Mouse (Mus musculus) left cerebral cortex, postnatal 4 days (tissue): ENCODE data around the gene Gm2012. TPM values are rescaled to one million over a fixed set of nuclear protein-coding genes. Genes with fewer than 3 reads are reported as not detected.
"Not testable (repeated sequence)": the region's sequence is repeated elsewhere in the genome, so short reads cannot be mapped to it uniquely, and the experiment has no call there.

ENCODE experiments used
- DNase-seq: peaks from one replicate; pipeline ENCODE4 v3.0.0-alpha.2; 2022
- intact Hi-C: fragments of 180-260 bp; cut with DNase I; formaldehyde crosslinking; loops from one replicate; pipeline ENCODE4 v1.15.1; 2025
- microRNA-seq: library from miRNA; unstranded; fragments of <30 nt; microRNA quantifications from one replicate; pipeline ENCODE4 v1.2.0, GENCODE M21; 2022
- total RNA-seq, 2 experiments: library from RNA; stranded (reverse); gene quantifications; 2 replicates each; pipeline ENCODE4 v1.2.3; 2021

The Gm2012 gene
- total RNA-seq, result not detected

DNA sequence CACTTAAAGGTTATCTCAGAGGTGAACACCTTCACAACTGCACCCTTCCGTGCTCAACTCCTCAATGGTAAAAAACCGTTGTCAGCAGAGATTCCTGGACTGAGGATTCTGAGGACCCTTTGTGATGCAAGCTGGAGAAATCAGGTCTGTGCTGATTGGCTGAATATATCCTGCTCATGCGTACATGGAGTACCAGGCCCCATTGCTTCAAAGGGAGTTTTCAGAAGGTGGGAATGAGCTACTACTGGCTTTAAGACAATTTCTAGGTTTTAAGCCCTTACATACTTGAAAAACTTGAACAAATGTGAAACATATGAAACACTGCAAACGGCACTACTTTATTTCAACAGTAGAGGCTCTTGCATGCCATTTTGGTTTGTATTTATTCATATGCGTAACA is at the start of gene Gm2012:
TSS of gene Gm2012 (minus strand) at position 101 of the 400 bp plus-strand sequence.
- intact Hi-C loops, DNase-seq: not testable (repeated sequence)

DNA sequence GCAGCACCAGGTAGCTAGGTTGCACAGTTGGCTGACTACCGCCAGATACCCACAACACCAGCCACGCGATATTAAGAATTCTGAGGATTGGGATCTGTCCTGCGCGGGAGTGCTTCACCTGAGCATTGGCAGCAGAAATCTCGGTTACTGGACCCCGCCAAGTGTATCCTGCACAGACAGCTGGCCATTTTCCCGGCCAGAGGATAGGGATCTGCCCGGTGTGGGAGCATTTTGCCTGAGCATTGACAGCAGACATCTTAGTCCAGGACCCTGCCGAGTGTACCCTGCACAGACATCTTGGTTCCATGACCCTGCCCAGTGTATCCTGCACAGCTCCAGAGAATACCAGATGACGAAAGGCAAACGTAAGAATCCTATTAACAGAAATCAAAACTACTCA is 72.0 kb downstream of the Gm2012 start:
- DNase-seq, intact Hi-C loops: not testable (repeated sequence)

Small RNA genes lying within 50 kb of the gene (microRNA-seq; reads per million reads assigned to microRNA genes)
- not detected for gene Gm26302

Other genes with a start within 250 kb of the Gm2012 start
- gene Gm5168, start 180.3 kb downstream of the Gm2012 start, total RNA-seq, result not detected
- gene Gm2030, start 78.7 kb upstream of the Gm2012 start, total RNA-seq, result not detected